Mouse (Mus musculus) spleen, adult 2 months (tissue): ENCODE data around the gene Flii. TPM values are rescaled to one million over a fixed set of nuclear protein-coding genes. Genes with fewer than 3 reads are reported as not detected.
A peak's percentile ranks its signal among the peaks of the same experiment; 100 is the strongest.

ENCODE experiments used
- DNase-seq, 2 experiments: peaks; one replicate each; pipeline versions ENCODE4 v3.0.0 to v3.0.0-alpha.2; 2012 to 2021; ENCODE audit warnings: low spot score in 2 of 2, low read depth in 1 of 2
- H3K27ac ChIP-seq: fragments of 200-500 bp; 2 replicates; pipeline ENCODE4 v1.5.1; 2012; ENCODE audit warnings: low read length, inconsistent platforms; ENCODE audit not compliant: insufficient read depth
- H3K27me3 ChIP-seq: fragments of 200-500 bp; 2 replicates; pipeline ENCODE4 v1.6.1; 2012; ENCODE audit warnings: mild to moderate bottlenecking, moderate library complexity, low read length, inconsistent platforms; ENCODE audit not compliant: control insufficient read depth, insufficient read depth
- H3K36me3 ChIP-seq: fragments of 200-500 bp; 2 replicates; pipeline ENCODE4 v1.6.1; 2012; ENCODE audit warnings: mild to moderate bottlenecking, low read length, inconsistent platforms; ENCODE audit not compliant: control insufficient read depth, insufficient read depth
- H3K4me1 ChIP-seq: fragments of 200-500 bp; 2 replicates; pipeline ENCODE4 v1.6.1; 2011; ENCODE audit warnings: inconsistent platforms; ENCODE audit not compliant: control insufficient read depth, insufficient read depth, insufficient read length
- H3K4me3 ChIP-seq: fragments of 200-500 bp; 2 replicates; pipeline ENCODE4 v1.5.1; 2011; ENCODE audit warnings: mild to moderate bottlenecking, inconsistent platforms; ENCODE audit not compliant: insufficient read depth, insufficient read length; ENCODE audit errors: extremely low read depth
- CTCF ChIP-seq: fragments of 200-500 bp; IDR thresholded peaks from 2 replicates; pipeline ENCODE4 v1.5.1; 2011; ENCODE audit warnings: mild to moderate bottlenecking, inconsistent platforms; ENCODE audit not compliant: insufficient read depth, insufficient read length, insufficient replicate concordance; ENCODE audit errors: extremely low read depth
- POLR2A ChIP-seq: fragments of 200-500 bp; IDR thresholded peaks from 2 replicates; pipeline ENCODE4 v1.6.1; 2011; ENCODE audit warnings: low read depth, low read length, inconsistent platforms
- WGBS: fragments of 180-500 bp; shearing (Covaris S2); methylation state at CpG from one replicate; pipeline ENCODE4 v1.1.7; 2018; 5-methylcytosine and 5-hydroxymethylcytosine counted together
- polyA plus RNA-seq: library from polyadenylated mRNA; depleted of rRNA; stranded (reverse); fragments of >200 nt; gene quantifications from 2 replicates; pipeline ENCODE4 v1.2.3, GENCODE M21; 2012; rRNA removed

Gene Flii
- polyA plus RNA-seq = 164 and 199 TPM in 2 replicates

DNA sequence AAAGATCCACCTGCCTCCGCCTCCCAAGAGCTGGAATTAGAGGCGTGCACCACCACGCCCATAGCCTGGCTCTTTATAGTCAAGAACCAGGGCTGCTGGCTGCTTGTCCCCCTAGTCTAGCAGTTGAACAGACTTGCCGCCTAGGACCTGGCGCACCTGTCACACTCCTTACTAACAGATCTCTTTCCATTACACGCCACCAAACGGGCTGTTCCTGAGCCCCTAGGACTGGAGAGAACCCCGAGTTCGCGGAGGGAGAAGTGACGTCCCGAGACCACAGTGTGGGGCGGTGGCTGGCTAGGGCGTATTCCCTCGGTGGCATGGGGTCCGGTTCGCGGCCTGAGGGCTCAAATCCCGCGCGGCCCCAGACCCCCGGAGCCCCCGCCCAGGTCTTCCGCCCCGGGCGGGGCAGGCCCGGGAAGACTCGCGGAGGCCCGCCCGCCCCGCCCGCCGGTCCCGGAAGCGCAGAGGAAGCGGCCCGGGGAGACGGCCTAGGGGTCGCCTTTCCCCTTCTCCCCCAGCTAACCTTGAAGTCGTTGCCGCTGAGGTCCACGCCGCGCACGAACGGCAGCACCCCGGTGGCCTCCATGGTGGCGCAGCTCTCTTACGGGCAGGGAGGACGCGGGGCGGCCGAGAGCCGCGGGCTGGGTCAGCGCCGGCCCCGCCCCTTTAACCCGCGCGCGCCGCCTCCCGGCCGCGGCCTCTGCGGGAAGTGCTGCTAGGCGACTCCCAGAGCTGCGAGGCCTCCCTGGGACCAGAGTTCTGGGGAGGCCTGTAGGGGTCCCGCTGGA is at the start of gene Flii:
Flii (minus strand) TSS at position 663 of the 791 bp plus-strand sequence.
- Histone ChIP-seq H3K27ac (peak within 1 kb of the TSS; percentile 92), H3K27me3 (no peaks in the 10 kb centered on the region), H3K36me3 (peaks cover 16% of the 10 kb centered on the region), H3K4me1 (peaks cover 10% of the 10 kb centered on the region; the same call in 1 of the 2 replicates), H3K4me3 (peak within 1 kb of the TSS; percentile 99)
- WGBS = 1% methylated on average over 55 of the region's 71 CpGs
- peak; percentile 56 to 79 for DNase-seq
- TF ChIP-seq CTCF (peak; percentile 46; the same call in 1 of the 2 replicates), POLR2A (peak; percentile 38; the same call in 1 of the 2 replicates)

GRCm38 (mm10) chr11:60776107-60776828 is 49.2 kb upstream of the Flii start:
- no peak for DNase-seq
- H3K4me3 ChIP-seq = peak overlapping the region; percentile 82
- TF ChIP-seq CTCF = no peak
- TF ChIP-seq POLR2A = no peak
- WGBS = 4% methylated on average over 17 of the region's 17 CpGs
- no peaks in the 10 kb centered on the region; the same call in 1 of the 2 replicates for H3K36me3 ChIP-seq
- peak overlapping the region; percentile 76 for H3K27ac ChIP-seq
- peaks cover 26% of the 10 kb centered on the region for H3K4me1 ChIP-seq
- H3K27me3 ChIP-seq = no peaks in the 10 kb centered on the region

DNA sequence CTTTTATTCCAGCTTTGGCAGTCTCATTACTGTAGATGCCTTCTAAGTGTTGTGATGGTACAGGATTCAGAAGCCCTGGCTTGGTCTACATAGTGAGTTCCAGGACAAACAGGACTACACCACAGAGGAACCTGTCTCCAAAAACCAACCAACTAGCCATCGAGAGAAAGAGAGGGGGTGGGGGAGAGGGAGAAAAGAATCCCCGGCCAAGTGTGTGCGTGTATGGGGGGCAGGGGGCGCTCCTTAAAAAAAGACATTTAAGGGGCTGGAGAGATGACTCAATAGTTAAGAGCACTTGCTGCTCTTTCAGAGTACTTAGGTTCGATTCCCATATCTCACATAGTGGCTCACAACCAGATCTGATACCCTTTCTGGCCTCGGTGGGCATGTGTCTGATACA is 48.5 kb upstream of the Flii start:
- TF ChIP-seq POLR2A (no peak), CTCF (no peak)
- Histone ChIP-seq H3K36me3 (no peaks in the 10 kb centered on the region; the same call in 1 of the 2 replicates), H3K4me1 (peaks cover 20% of the 10 kb centered on the region), H3K27ac (no peak overlapping the region), H3K27me3 (no peaks in the 10 kb centered on the region), H3K4me3 (no peak overlapping the region)
- DNase-seq = no peak
- WGBS = 59% methylated on average over 6 of the region's 6 CpGs

DNA sequence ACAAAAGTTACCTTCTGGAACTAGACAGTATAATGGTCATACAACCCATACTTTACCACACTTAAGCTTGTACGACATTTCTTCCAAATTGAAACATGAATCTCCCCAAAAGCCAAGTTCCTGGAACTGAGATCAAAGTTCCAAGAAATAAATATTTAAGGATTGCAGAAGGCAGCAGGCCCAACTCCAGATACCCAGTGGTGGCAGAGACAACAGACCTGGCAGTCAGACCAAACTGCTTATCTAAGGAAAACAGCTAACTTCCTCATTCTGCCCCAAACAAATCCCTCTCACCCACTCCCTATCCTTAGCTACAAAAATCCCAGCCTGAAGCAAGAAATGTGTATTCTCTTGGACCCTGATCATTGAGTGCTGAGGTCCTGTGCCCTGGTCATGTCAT is 47.8 kb upstream of the Flii start:
- H3K36me3 ChIP-seq = no peaks in the 10 kb centered on the region
- no peak overlapping the region for H3K27ac ChIP-seq
- H3K4me3 ChIP-seq = no peak overlapping the region
- TF ChIP-seq POLR2A (no peak), CTCF (no peak)
- peaks cover 14% of the 10 kb centered on the region for H3K4me1 ChIP-seq
- no peaks in the 10 kb centered on the region for H3K27me3 ChIP-seq
- DNase-seq = no peak
- 56% methylated on average over 1 of the region's 1 CpGs for WGBS

- WGBS = 76% methylated on average over 3 of the region's 3 CpGs
- DNase-seq = no peak
- Histone ChIP-seq H3K4me1 (peaks cover 7% of the 10 kb centered on the region), H3K27ac (no peak overlapping the region), H3K36me3 (no peaks in the 10 kb centered on the region), H3K4me3 (no peak overlapping the region), H3K27me3 (no peaks in the 10 kb centered on the region)
- TF ChIP-seq POLR2A (no peak), CTCF (no peak)
Measured at GRCm38 (mm10) chr11:60774158-60774689, 47.2 kb upstream of the Flii start.

DNA sequence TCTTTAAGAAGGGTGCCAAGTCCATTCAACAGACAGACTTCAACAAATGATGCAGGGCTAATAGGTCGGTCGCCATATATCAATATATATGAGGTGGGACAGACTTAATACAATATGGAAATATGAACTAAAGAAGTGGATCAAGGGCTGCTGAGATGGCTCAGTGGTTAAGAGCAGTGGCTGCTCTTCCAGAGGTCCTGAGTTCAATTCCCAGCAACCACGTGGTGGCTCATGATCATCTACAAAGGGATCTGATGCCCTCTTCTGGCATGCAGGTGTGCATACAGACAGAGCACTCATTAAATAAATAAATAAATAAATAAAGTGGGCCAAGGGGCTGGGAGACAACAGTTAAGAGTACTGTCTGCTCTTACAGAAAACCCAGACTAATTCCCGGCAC is 45.1 kb upstream of the Flii start:
- no peak overlapping the region for H3K4me3 ChIP-seq
- no peak for DNase-seq
- TF ChIP-seq POLR2A (no peak), CTCF (no peak)
- WGBS = 92% methylated on average over 4 of the region's 4 CpGs
- H3K27ac ChIP-seq = no peak overlapping the region
- H3K4me1 ChIP-seq = peaks cover 3% of the 10 kb centered on the region; the same call in 1 of the 2 replicates
- no peaks in the 10 kb centered on the region for H3K27me3 ChIP-seq
- no peaks in the 10 kb centered on the region for H3K36me3 ChIP-seq
